Mouse (Mus musculus): ENCODE results near the gene Hnrnpa2b1.
A peak's percentile ranks its signal among the peaks of the same experiment; 100 is the strongest.
"Not testable (repeated sequence)": the region's sequence is repeated elsewhere in the genome, so short reads cannot be mapped to it uniquely, and the experiment has no call there.

Gene Hnrnpa2b1

GRCm38 (mm10) chr6:51469715-51470310, at the start of gene Hnrnpa2b1:
Hnrnpa2b1 (minus strand) TSS chr6:51469894.
- DNase-seq (ENCODE audit: low read depth), result peak; percentile 98

- DNase-seq (ENCODE audit: low read depth), result no peak
Observed at GRCm38 (mm10) chr6:51514860-51515259, 45.2 kb upstream of the Hnrnpa2b1 start.

GRCm38 (mm10) chr6:51513745-51514144, 44.1 kb upstream of the Hnrnpa2b1 start:
- DNase-seq (ENCODE audit: low read depth), result no peak

- no peak for DNase-seq (ENCODE audit: low read depth)
Observed at GRCm38 (mm10) chr6:51510946-51511345, 41.3 kb upstream of the Hnrnpa2b1 start.

GRCm38 (mm10) chr6:51510094-51510493, 40.4 kb upstream of the Hnrnpa2b1 start:
- DNase-seq (ENCODE audit: low read depth), result peak; percentile 52

GRCm38 (mm10) chr6:51508750-51509648, 39.3 kb upstream of the Hnrnpa2b1 start:
- DNase-seq (ENCODE audit: low read depth), result peak; percentile 67

GRCm38 (mm10) chr6:51507556-51507955, 37.9 kb upstream of the Hnrnpa2b1 start:
- no peak for DNase-seq (ENCODE audit: low read depth)

GRCm38 (mm10) chr6:51505671-51506070, 36.0 kb upstream of the Hnrnpa2b1 start:
- no peak for DNase-seq (ENCODE audit: low read depth)

- no peak for DNase-seq (ENCODE audit: low read depth)
Observed at GRCm38 (mm10) chr6:51497321-51498111, 27.8 kb upstream of the Hnrnpa2b1 start.

- DNase-seq (ENCODE audit: low read depth), result no peak
Observed at GRCm38 (mm10) chr6:51489787-51490186, 20.1 kb upstream of the Hnrnpa2b1 start.

GRCm38 (mm10) chr6:51486731-51487130, 17.0 kb upstream of the Hnrnpa2b1 start:
- no peak for DNase-seq (ENCODE audit: low read depth)

- no peak for DNase-seq (ENCODE audit: low read depth)
Observed at GRCm38 (mm10) chr6:51486076-51486710, 16.5 kb upstream of the Hnrnpa2b1 start.

- DNase-seq (ENCODE audit: low read depth), result no peak
Observed at GRCm38 (mm10) chr6:51485646-51486045, 16.0 kb upstream of the Hnrnpa2b1 start.

- DNase-seq (ENCODE audit: low read depth), result not testable (repeated sequence)
Observed at GRCm38 (mm10) chr6:51484556-51484955, 14.9 kb upstream of the Hnrnpa2b1 start.

- DNase-seq (ENCODE audit: low read depth), result no peak
Observed at GRCm38 (mm10) chr6:51483861-51484260, 14.2 kb upstream of the Hnrnpa2b1 start.

GRCm38 (mm10) chr6:51481548-51481947, 11.9 kb upstream of the Hnrnpa2b1 start:
- DNase-seq (ENCODE audit: low read depth), result no peak

GRCm38 (mm10) chr6:51479136-51479731, 9.5 kb upstream of the Hnrnpa2b1 start:
- DNase-seq (ENCODE audit: low read depth), result peak; percentile 85

GRCm38 (mm10) chr6:51472213-51472612, 2.5 kb upstream of the Hnrnpa2b1 start:
- DNase-seq (ENCODE audit: low read depth), result no peak

- no peak for DNase-seq (ENCODE audit: low read depth)
Observed at GRCm38 (mm10) chr6:51471782-51472181, 2.1 kb upstream of the Hnrnpa2b1 start.

GRCm38 (mm10) chr6:51471179-51471505, 1.4 kb upstream of the Hnrnpa2b1 start:
- no peak for DNase-seq (ENCODE audit: low read depth)

- peak; percentile 78 for DNase-seq (ENCODE audit: low read depth)
Observed at GRCm38 (mm10) chr6:51470311-51471178, 851 bp upstream of the Hnrnpa2b1 start, which contains the start of gene Cbx3. Cbx3 (plus strand) TSS chr6:51470360.
